Mouse (Mus musculus): ENCODE measurements at regions not wholly inside any gene's neighbourhood (a gene's known extent, or its start where the extent isn't known, plus 50 kb on each side); places are given as distances from the start of the nearest gene placed in this dataset.

- TF ChIP-seq ZMIZ1 (IDR thresholded peaks at IDR 0.05; ENCODE audit: low read depth, low read length), result no peak
- no peak for TF ChIP-seq MEF2A (IDR thresholded peaks at IDR 0.05; ENCODE audit: extremely low read depth, insufficient replicate concordance, low read depth, low read length, poor library complexity, severe bottlenecking)
- TF ChIP-seq KAT2A (conservative IDR thresholded peaks at IDR 0.05; ENCODE audit: low read depth, low read length), result no peak
- no peak for TF ChIP-seq RAD21 (IDR thresholded peaks at IDR 0.05; ENCODE audit: low read depth, low read length)
- no peak for TF ChIP-seq SMC3 (IDR thresholded peaks at IDR 0.05; ENCODE audit: low read depth, low read length)
- TF ChIP-seq MAFK (IDR thresholded peaks at IDR 0.05; ENCODE audit: borderline replicate concordance, low read depth, low read length), result no peak
- no peak for TF ChIP-seq GABPA (IDR thresholded peaks at IDR 0.05; ENCODE audit: low read depth, low read length)
- TF ChIP-seq TCF12 (IDR thresholded peaks at IDR 0.05; ENCODE audit: low read depth, low read length), result no peak
- no peak for TF ChIP-seq USF2 (IDR thresholded peaks at IDR 0.05; ENCODE audit: borderline replicate concordance in 1 of 2, insufficient read depth in 1 of 2, low read depth in 1 of 2, low read length in 2 of 2)
- TF ChIP-seq MYB (IDR thresholded peaks at IDR 0.05; ENCODE audit: low read depth, low read length), result no peak
- no peak for TF ChIP-seq ZNF384 (IDR thresholded peaks at IDR 0.05; ENCODE audit: low read depth, low read length)
- TF ChIP-seq EP300 (IDR thresholded peaks at IDR 0.05; ENCODE audit: low read depth in 1 of 2, low read length in 2 of 2), result no peak
- TF ChIP-seq POLR2A (IDR thresholded peaks at IDR 0.05; ENCODE audit: control insufficient read depth in 1 of 2, insufficient read depth in 1 of 2, low read depth in 1 of 2, low read length in 2 of 2, poor library complexity in 1 of 2), result no peak
- no peak for TF ChIP-seq UBTF (IDR thresholded peaks at IDR 0.05; ENCODE audit: borderline replicate concordance, insufficient read depth, low read depth, low read length)
- no peak for TF ChIP-seq ZKSCAN1 (IDR thresholded peaks at IDR 0.05; ENCODE audit: low read depth, low read length)
- no peak for TF ChIP-seq MXI1 (IDR thresholded peaks at IDR 0.05; ENCODE audit: low read depth, low read length)
- TF ChIP-seq MAZ (IDR thresholded peaks at IDR 0.05; ENCODE audit: low read depth, low read length), result no peak
- Histone ChIP-seq H3K4me1 (ENCODE audit: control insufficient read depth in 1 of 2, insufficient read depth in 2 of 2, low read length in 2 of 2) (no peaks in the 10 kb centered on the region), H3K36me3 (ENCODE audit: control insufficient read depth in 1 of 2, insufficient read depth in 2 of 2, low read length in 2 of 2) (no peaks in the 10 kb centered on the region), H3K27ac (ENCODE audit: control insufficient read depth, low read depth, low read length) (no peak overlapping the region), H3K79me2 (ENCODE audit: control insufficient read depth, insufficient read depth, low read length, poor library complexity) (no peaks in the 10 kb centered on the region), H3K9ac (ENCODE audit: control insufficient read depth, low read depth, low read length, poor library complexity, severe bottlenecking) (no peak overlapping the region), H3K4me3 (ENCODE audit: control insufficient read depth in 1 of 2, insufficient read depth in 1 of 2, low read depth in 2 of 2, low read length in 2 of 2) (no peak overlapping the region), H3K27me3 (ENCODE audit: control insufficient read depth in 1 of 2, insufficient read depth in 2 of 2, low read length in 2 of 2) (no peaks in the 10 kb centered on the region), H3K9me3 (replicated peaks; ENCODE audit: insufficient read depth, low read length) (no peaks in the 10 kb centered on the region)
- DNase-seq (ENCODE audit: low read depth, low spot score), result no peak
These were observed 413.6 kb upstream of the Grin3a start for GRCm38 (mm10) chr4:50259012-50259601.

GRCm38 (mm10) chr4:50242042-50242441, 396.5 kb upstream of the Grin3a start:
- no peaks in the 10 kb centered on the region for H3K4me1 ChIP-seq (ENCODE audit: control insufficient read depth in 1 of 2, insufficient read depth in 2 of 2, low read length in 2 of 2)
- H3K9ac ChIP-seq (ENCODE audit: control insufficient read depth, low read depth, low read length, poor library complexity, severe bottlenecking), result no peak overlapping the region
- H3K9me3 ChIP-seq (replicated peaks; ENCODE audit: insufficient read depth, low read length), result no peaks in the 10 kb centered on the region
- H3K27me3 ChIP-seq (ENCODE audit: control insufficient read depth in 1 of 2, insufficient read depth in 2 of 2, low read length in 2 of 2), result no peaks in the 10 kb centered on the region
- H3K79me2 ChIP-seq (ENCODE audit: control insufficient read depth, insufficient read depth, low read length, poor library complexity), result no peaks in the 10 kb centered on the region
- DNase-seq (ENCODE audit: low read depth, low spot score), result no peak
- TF ChIP-seq RAD21 (IDR thresholded peaks at IDR 0.05; ENCODE audit: low read depth, low read length), result no peak
- TF ChIP-seq EP300 (IDR thresholded peaks at IDR 0.05; ENCODE audit: low read depth in 1 of 2, low read length in 2 of 2), result no peak
- TF ChIP-seq MYC (IDR thresholded peaks at IDR 0.05; ENCODE audit: low read depth, low read length), result no peak
- TF ChIP-seq MAX (IDR thresholded peaks at IDR 0.05; ENCODE audit: low read length), result no peak
- no peak for TF ChIP-seq ZNF384 (IDR thresholded peaks at IDR 0.05; ENCODE audit: low read depth, low read length)
- TF ChIP-seq POLR2A (IDR thresholded peaks at IDR 0.05; ENCODE audit: control insufficient read depth in 1 of 2, insufficient read depth in 1 of 2, low read depth in 1 of 2, low read length in 2 of 2, poor library complexity in 1 of 2), result no peak
- TF ChIP-seq ZKSCAN1 (IDR thresholded peaks at IDR 0.05; ENCODE audit: low read depth, low read length), result no peak
- no peak overlapping the region for H3K4me3 ChIP-seq (ENCODE audit: control insufficient read depth in 1 of 2, insufficient read depth in 1 of 2, low read depth in 2 of 2, low read length in 2 of 2)
- H3K27ac ChIP-seq (ENCODE audit: control insufficient read depth, low read depth, low read length), result no peak overlapping the region
- H3K36me3 ChIP-seq (ENCODE audit: control insufficient read depth in 1 of 2, insufficient read depth in 2 of 2, low read length in 2 of 2), result no peaks in the 10 kb centered on the region

Data from MEL (cell line).